Mouse (Mus musculus) midbrain, postnatal 0 days (tissue): ENCODE data around the gene Sccpdh. TPM values are rescaled to one million over a fixed set of nuclear protein-coding genes. Genes with fewer than 3 reads are reported as not detected.

Experiments used
- ATAC-seq: fragments of 200-750 bp; cut with Nextera tagmentation; 2 replicates; pipeline ENCODE4 v1.8.0; 2017; ENCODE audit warnings: moderate number of reproducible peaks, mild to moderate bottlenecking, moderate TSS enrichment, moderate library complexity; ENCODE audit not compliant: low FRiP score
- DNase-seq: peaks from one replicate; pipeline ENCODE4 v3.0.0-alpha.2; 2015; ENCODE audit warnings: low spot score
- H3K27ac ChIP-seq: fragments of 300-500 bp; sonication (generic); 2 replicates; pipeline ENCODE4 v1.5.1; 2014; ENCODE audit warnings: low read depth, mild to moderate bottlenecking, low read length, mixed read lengths
- H3K27me3 ChIP-seq: fragments of 300-500 bp; sonication (generic); 2 replicates; pipeline ENCODE4 v1.6.1; 2014; ENCODE audit warnings: low read length, control low read depth, mixed read lengths; ENCODE audit not compliant: insufficient read depth
- H3K36me3 ChIP-seq: fragments of 300-500 bp; sonication (generic); 2 replicates; pipeline ENCODE4 v1.6.1; 2014; ENCODE audit warnings: low read length, control low read depth, mixed read lengths; ENCODE audit not compliant: insufficient read depth
- H3K4me1 ChIP-seq: fragments of 300-500 bp; sonication (generic); 2 replicates; pipeline ENCODE4 v1.6.1; 2014; ENCODE audit warnings: mild to moderate bottlenecking, control low read depth, antibody characterized with exemption, low read length, mixed read lengths; ENCODE audit not compliant: insufficient read depth
- H3K4me2 ChIP-seq: fragments of 300-500 bp; sonication (generic); 2 replicates; pipeline ENCODE4 v1.6.1; 2014; ENCODE audit warnings: low read depth, mild to moderate bottlenecking, low read length, mixed read lengths; ENCODE audit not compliant: poor library complexity, severe bottlenecking
- H3K4me3 ChIP-seq: fragments of 300-500 bp; sonication (generic); 2 replicates; pipeline ENCODE4 v1.5.1; 2014; ENCODE audit warnings: low read depth, mild to moderate bottlenecking, low read length, moderate library complexity
- H3K9ac ChIP-seq: fragments of 300-500 bp; sonication (generic); replicated peaks from 2 replicates; pipeline ENCODE4 v1.6.1; 2014; ENCODE audit warnings: mild to moderate bottlenecking, low read length, moderate library complexity, mixed read lengths; ENCODE audit not compliant: poor library complexity, severe bottlenecking
- H3K9me3 ChIP-seq: fragments of 300-500 bp; sonication (generic); 2 replicates; pipeline ENCODE4 v1.6.1; 2016; ENCODE audit warnings: low read length, control low read depth
- CTCF ChIP-seq: IDR thresholded peaks from 2 replicates; pipeline ENCODE4 v1.5.1; 2016; ENCODE audit warnings: antibody characterized with exemption, mild to moderate bottlenecking
- WGBS: fragments of 180-500 bp; shearing (Covaris S2); extraction: QIAGEN DNeasy Blood & Tissue Kit; methylation state at CpG from one replicate; pipeline ENCODE4 v1.1.7; 2014; 5-methylcytosine and 5-hydroxymethylcytosine counted together
- polyA plus RNA-seq: library from polyadenylated mRNA; unstranded; fragments of >200 nt; fragmentation: Nextera tagmentation; extraction: Ambion mirVana; gene quantifications from 2 replicates; pipeline ENCODE4 v1.2.1, GENCODE M21; 2015
- total RNA-seq: library from RNA; depleted of rRNA; stranded (reverse); fragments of >200 nt; gene quantifications from 2 replicates; pipeline ENCODE4 v1.2.3, GENCODE M21; 2014

Gene Sccpdh
- total and polyA plus RNA-seq, 2 experiments from 2014 or later: 92.2 to 190 TPM

DNA sequence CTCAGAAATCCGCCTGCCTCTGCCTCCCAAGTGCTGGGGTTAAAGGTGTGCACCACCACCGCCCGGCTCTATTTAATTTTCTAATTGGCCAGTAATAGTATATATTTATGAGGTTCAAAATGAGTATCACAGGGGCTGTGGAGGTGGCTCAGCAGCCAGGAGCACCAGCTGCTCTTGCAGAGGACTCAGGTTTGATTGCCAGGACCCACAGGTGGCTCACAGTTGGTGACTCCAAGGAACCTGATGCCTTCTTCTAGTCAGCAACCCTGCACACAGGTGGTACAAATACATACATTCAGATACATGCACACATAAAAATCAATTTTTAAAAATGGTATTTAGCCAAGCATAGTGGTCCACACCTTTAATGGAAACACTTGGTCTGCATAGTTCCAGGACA is 20.0 kb downstream of the Sccpdh start:
- no peak for DNase-seq
- no peak for TF ChIP-seq CTCF
- Histone ChIP-seq H3K4me2 (no peak overlapping the region), H3K4me1 (no peaks in the 10 kb centered on the region), H3K27me3 (no peaks in the 10 kb centered on the region), H3K9ac (no peak overlapping the region), H3K9me3 (no peaks in the 10 kb centered on the region), H3K27ac (no peak overlapping the region), H3K4me3 (no peak overlapping the region), H3K36me3 (peaks cover 34% of the 10 kb centered on the region)
- ATAC-seq: no peak
- 100% methylated on average over 3 of the region's 3 CpGs for WGBS

DNA sequence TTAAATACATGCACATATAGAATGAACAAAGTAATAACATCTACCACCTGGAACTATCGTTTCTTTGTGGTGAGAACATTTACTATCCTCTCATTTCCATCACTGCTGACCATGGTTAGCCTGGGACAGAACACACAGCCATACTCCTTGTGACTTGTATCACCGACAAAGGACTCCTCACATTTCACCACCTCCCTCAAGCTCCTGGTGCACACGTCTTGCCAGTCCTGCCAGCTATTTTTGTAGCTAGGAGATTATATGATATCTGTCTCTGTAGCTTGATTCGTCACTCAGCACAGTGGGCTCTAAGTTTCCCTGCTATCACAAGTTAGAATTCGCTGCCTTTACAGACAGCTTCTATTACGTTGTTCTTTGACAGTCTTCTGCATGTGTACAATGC is 20.4 kb downstream of the Sccpdh start:
- Histone ChIP-seq H3K4me3 (no peak overlapping the region), H3K4me1 (no peaks in the 10 kb centered on the region), H3K9me3 (no peaks in the 10 kb centered on the region), H3K27ac (no peak overlapping the region), H3K9ac (no peak overlapping the region), H3K4me2 (no peak overlapping the region), H3K36me3 (peaks cover 30% of the 10 kb centered on the region; the same call in 1 of the 2 replicates), H3K27me3 (no peaks in the 10 kb centered on the region)
- 87% methylated on average over 6 of the region's 6 CpGs for WGBS
- DNase-seq: no peak
- no peak for ATAC-seq
- TF ChIP-seq CTCF: no peak

DNA sequence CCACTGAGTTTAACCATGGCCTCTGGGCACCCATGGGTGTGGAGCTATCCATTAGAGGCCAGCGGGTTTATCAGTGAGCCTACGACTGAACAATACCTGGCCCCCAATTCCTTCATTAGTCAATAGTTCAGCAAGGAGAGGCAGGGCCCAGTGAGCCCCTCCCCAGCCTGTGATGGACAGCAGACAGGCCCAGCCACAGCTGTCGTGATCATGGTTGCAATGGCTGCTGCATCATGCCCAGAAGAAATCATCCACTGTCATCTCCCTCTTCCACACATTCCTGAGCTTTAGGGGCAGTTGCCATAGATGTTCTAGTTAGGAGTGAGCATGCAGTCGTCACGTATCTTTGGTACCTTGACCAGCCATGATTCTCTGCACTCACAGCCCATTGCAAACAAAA is 20.9 kb downstream of the Sccpdh start:
- H3K27ac ChIP-seq: no peak overlapping the region
- H3K4me2 ChIP-seq: no peak overlapping the region
- no peak for ATAC-seq
- no peak overlapping the region for H3K4me3 ChIP-seq
- no peak overlapping the region for H3K9ac ChIP-seq
- TF ChIP-seq CTCF: no peak
- DNase-seq: no peak
- 71% methylated on average over 5 of the region's 5 CpGs for WGBS
- H3K36me3 ChIP-seq: peaks cover 26% of the 10 kb centered on the region; the same call in 1 of the 2 replicates
- no peaks in the 10 kb centered on the region for H3K9me3 ChIP-seq
- H3K27me3 ChIP-seq: no peaks in the 10 kb centered on the region
- no peaks in the 10 kb centered on the region for H3K4me1 ChIP-seq

DNA sequence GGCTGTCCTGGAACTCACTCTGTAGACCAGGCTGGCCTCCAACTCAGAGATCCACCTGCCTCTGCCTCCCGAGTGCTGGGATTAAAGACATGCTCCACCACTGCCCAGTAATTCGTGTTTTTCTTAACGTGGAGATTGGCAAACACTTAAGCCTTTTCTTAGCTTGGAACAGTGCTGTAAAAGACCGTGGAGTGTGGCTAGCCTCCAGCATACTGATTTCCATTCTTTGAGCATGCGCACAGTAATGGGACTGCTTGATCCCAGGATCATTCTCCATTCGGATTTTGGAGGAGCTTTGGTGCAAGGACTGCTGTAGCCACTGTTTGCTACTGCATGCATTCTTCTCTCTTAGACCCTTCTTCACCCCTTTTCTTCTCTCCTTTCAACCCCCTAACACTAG is 21.5 kb downstream of the Sccpdh start:
- H3K4me2 ChIP-seq: no peak overlapping the region
- no peaks in the 10 kb centered on the region for H3K4me1 ChIP-seq
- H3K9me3 ChIP-seq: no peaks in the 10 kb centered on the region
- H3K4me3 ChIP-seq: no peak overlapping the region
- H3K36me3 ChIP-seq: peaks cover 23% of the 10 kb centered on the region; the same call in 1 of the 2 replicates
- WGBS: 56% methylated on average over 6 of the region's 6 CpGs
- DNase-seq (peak; percentile 12), ATAC-seq (no peak)
- no peak overlapping the region for H3K9ac ChIP-seq
- no peak overlapping the region for H3K27ac ChIP-seq
- no peak for TF ChIP-seq CTCF
- no peaks in the 10 kb centered on the region for H3K27me3 ChIP-seq

DNA sequence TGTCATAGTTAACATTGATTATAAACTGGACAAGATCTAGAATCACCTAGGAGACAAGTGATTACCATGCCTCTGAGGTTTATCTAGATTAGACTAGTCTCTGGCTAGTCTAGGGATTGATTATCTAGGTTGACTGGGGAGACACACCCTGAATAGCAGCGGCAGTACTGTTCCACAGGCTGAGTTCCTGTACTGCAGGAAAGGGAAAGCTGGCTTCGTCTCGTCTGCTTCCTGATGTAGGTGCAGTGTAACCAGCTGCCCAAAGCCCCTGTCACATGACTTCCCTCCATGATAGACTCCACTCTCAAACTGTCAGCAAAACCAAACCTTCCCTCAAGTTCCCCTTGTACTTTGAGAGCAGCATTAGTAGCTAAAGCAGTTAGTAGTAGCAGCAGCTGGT is 36.1 kb downstream of the Sccpdh start:
- H3K27me3 ChIP-seq: no peaks in the 10 kb centered on the region
- no peak for ATAC-seq
- DNase-seq: no peak
- TF ChIP-seq CTCF: no peak
- H3K9ac ChIP-seq: no peak overlapping the region
- H3K4me2 ChIP-seq: no peak overlapping the region
- no peaks in the 10 kb centered on the region for H3K36me3 ChIP-seq
- 87% methylated on average over 3 of the region's 3 CpGs for WGBS
- H3K27ac ChIP-seq: no peak overlapping the region
- no peaks in the 10 kb centered on the region for H3K4me1 ChIP-seq
- no peaks in the 10 kb centered on the region for H3K9me3 ChIP-seq
- H3K4me3 ChIP-seq: no peak overlapping the region

DNA sequence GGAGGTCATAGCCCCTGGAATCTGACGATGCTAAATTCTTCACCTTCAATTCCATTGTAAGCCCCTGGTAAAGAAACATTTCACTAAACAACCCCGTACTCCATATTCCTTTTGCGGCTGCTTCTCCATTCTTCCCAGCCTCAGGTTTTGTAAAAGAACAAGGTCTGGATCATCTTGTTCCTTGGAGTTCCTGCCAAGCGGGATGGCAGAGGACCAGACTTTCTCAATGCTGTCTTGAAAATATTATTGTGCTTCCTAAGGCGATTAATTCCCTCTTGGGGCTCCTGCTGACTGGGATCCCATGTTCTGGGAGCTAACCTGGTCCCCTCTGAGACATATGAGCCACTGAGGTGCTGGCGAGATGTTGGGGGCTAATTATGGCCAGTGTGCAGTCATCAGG is 37.1 kb downstream of the Sccpdh start:
- ATAC-seq (no peak), DNase-seq (no peak)
- H3K36me3 ChIP-seq: no peaks in the 10 kb centered on the region
- H3K27ac ChIP-seq: no peak overlapping the region
- H3K9me3 ChIP-seq: no peaks in the 10 kb centered on the region
- TF ChIP-seq CTCF: no peak
- H3K27me3 ChIP-seq: no peaks in the 10 kb centered on the region
- H3K4me3 ChIP-seq: no peak overlapping the region
- H3K4me1 ChIP-seq: no peaks in the 10 kb centered on the region
- 81% methylated on average over 6 of the region's 6 CpGs for WGBS
- no peak overlapping the region for H3K9ac ChIP-seq
- H3K4me2 ChIP-seq: no peak overlapping the region
